Mouse (Mus musculus) gonadal fat pad, adult 2 months (tissue): ENCODE data around the gene Mdm1. TPM values are rescaled to one million over a fixed set of nuclear protein-coding genes. Genes with fewer than 3 reads are reported as not detected.
"Not testable (repeated sequence)": the region's sequence is repeated elsewhere in the genome, so short reads cannot be mapped to it uniquely, and the experiment has no call there.

Experiments
- DNase-seq: peaks from one replicate; pipeline ENCODE4 v3.0.0-alpha.2; 2012; ENCODE audit warnings: low read depth
- polyA plus RNA-seq: library from polyadenylated mRNA; depleted of rRNA; stranded (reverse); fragments of >200 nt; gene quantifications from 2 replicates; pipeline ENCODE4 v1.2.3, GENCODE M21; 2012

Mdm1 gene
- polyA plus RNA-seq, 1 experiment, result 4.9 TPM

- DNase-seq, result no peak
Measured at GRCm38 (mm10) chr10:118122441-118123162, 19.0 kb upstream of the Mdm1 start.

GRCm38 (mm10) chr10:118125236-118125635 lies 16.4 kb upstream of the Mdm1 start:
- no peak for DNase-seq

GRCm38 (mm10) chr10:118125776-118126445 lies 15.7 kb upstream of the Mdm1 start:
- DNase-seq, result no peak

GRCm38 (mm10) chr10:118129001-118129682 lies 12.5 kb upstream of the Mdm1 start:
- DNase-seq, result no peak

GRCm38 (mm10) chr10:118130016-118130415 lies 11.6 kb upstream of the Mdm1 start:
- no peak for DNase-seq

- DNase-seq, result no peak
Measured at GRCm38 (mm10) chr10:118132993-118133392, 8.6 kb upstream of the Mdm1 start.

- no peak for DNase-seq
Measured at GRCm38 (mm10) chr10:118138508-118138907, 3.1 kb upstream of the Mdm1 start.

- no peak for DNase-seq
Measured at GRCm38 (mm10) chr10:118139837-118140570, 1.6 kb upstream of the Mdm1 start.

GRCm38 (mm10) chr10:118141884-118142801 lies 532 bp downstream of the Mdm1 start:
- no peak for DNase-seq

- no peak for DNase-seq
Measured at GRCm38 (mm10) chr10:118149381-118149780, 7.8 kb downstream of the Mdm1 start.

GRCm38 (mm10) chr10:118150866-118151265 lies 9.3 kb downstream of the Mdm1 start:
- no peak for DNase-seq

- no peak for DNase-seq
Measured at GRCm38 (mm10) chr10:118155932-118156331, 14.3 kb downstream of the Mdm1 start.

GRCm38 (mm10) chr10:118161131-118161530 lies 19.5 kb downstream of the Mdm1 start:
- no peak for DNase-seq

- DNase-seq, result no peak
Measured at GRCm38 (mm10) chr10:118169212-118169611, 27.6 kb downstream of the Mdm1 start.

- DNase-seq, result no peak
Measured at GRCm38 (mm10) chr10:118172416-118172815, 30.8 kb downstream of the Mdm1 start.

GRCm38 (mm10) chr10:118172876-118173275 lies 31.3 kb downstream of the Mdm1 start:
- DNase-seq, result no peak

GRCm38 (mm10) chr10:118175542-118175941 lies 33.9 kb downstream of the Mdm1 start:
- not testable (repeated sequence) for DNase-seq

GRCm38 (mm10) chr10:118178735-118179151 lies 37.1 kb downstream of the Mdm1 start:
- no peak for DNase-seq

GRCm38 (mm10) chr10:118179265-118179664 lies 37.7 kb downstream of the Mdm1 start:
- no peak for DNase-seq

GRCm38 (mm10) chr10:118195150-118195549 lies 53.5 kb downstream of the Mdm1 start:
- DNase-seq, result not testable (repeated sequence)

GRCm38 (mm10) chr10:118204642-118205041 lies 63.0 kb downstream of the Mdm1 start, which contains the start of gene Il22:
Gene Il22 (plus strand): TSS chr10:118204942.
- no peak for DNase-seq
